Mouse (Mus musculus): ENCODE data around the gene Dlgap5. TPM values are rescaled to one million over a fixed set of nuclear protein-coding genes. Genes with fewer than 3 reads are reported as not detected.

Dlgap5 gene
- total RNA-seq, 2 experiments from 2014 or later = 0.57 to 1.1 TPM

DNA sequence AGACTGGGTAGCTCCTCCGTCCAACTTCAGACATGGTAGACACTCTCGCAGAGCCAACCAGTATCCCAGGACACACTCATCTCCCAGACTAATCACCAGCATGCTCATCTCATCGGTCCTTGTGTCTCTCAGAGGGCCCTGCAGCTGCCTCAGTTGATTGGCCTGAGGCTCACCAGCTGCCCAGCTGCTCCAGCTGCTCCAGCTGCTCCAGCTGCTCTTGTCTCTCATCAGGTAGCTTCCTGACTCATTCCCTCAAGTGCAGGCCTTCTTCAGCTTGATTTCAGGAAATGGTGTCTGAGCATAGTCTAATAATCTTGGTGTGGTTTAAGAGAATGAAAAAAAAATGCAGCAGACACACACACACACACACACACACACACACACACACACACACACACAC lies 61.6 kb downstream of the Dlgap5 start:
- DNase-seq (ENCODE audit: low spot score) = no peak
- intact Hi-C loops (cut with DNase I) = no loop called here

DNA sequence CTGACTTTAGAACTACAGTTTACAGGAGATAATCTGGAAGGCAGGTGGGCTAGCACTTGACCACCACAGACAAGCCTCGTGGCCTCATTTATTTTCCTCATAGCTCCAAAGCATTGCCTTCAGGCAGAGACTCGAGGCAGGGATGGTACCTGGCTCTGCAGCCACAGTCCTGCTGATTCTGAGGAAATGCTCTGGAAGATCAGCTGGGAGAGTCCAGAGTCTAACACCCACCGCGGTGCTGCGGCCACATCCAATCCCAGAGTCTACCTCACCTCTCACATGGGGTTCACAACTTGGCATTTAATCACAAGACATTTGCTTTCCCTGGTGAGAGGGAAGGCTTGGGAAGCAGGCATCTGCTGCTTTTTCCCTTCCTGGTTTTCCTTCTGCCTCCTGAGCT lies 63.3 kb downstream of the Dlgap5 start:
- no peak for DNase-seq (ENCODE audit: low spot score)

DNA sequence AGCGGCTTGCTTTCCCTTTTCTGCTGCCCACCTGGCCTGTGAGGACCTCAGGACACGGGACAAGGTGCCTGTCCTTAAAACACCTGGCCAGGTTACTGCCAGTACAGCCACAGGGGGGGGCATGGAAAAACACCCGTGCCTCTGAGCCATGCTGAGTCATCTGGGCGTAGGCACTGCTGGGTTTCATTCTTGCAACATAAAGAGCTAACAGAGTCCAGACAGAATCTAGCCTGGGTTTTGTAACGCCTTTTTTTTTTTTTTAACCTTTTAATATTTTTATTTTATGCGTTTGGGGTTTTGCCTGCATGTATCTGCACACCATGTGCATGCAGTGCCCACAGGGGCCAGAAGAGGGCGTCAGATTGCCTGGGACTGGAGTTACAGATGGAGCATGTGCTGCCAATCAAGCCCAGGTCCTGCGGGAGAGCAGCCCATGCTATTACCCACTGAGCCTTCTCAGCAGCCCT lies 64.1 kb downstream of the Dlgap5 start:
- intact Hi-C loops (cut with DNase I) = no loop called here
- no peak for DNase-seq (ENCODE audit: low spot score)

More for the DNA sequence above, 63.3 kb downstream of the Dlgap5 start:
- intact Hi-C loops (cut with DNase I) = no loop called here

DNA sequence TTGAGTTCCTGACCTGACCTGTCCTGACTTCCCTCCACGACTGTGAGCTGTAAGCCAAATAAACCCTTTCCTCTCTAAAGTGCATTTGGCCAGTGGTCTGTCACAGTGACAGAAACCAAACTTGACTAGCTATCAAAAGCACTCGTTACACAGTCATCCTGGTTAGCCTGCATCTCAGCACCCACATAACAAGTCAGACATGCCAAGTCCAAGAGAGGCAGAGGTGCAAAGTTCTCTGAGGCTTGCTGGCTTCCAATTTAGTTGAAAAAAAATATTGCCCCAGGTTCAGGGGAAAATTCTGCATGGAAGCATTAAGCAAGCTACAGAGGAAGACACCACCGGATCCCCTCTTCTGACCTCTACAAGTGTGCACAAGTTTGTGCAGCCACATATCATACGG lies 65.0 kb downstream of the Dlgap5 start:
- no peak for DNase-seq (ENCODE audit: low spot score)
- intact Hi-C loops (cut with DNase I) = no loop called here

DNA sequence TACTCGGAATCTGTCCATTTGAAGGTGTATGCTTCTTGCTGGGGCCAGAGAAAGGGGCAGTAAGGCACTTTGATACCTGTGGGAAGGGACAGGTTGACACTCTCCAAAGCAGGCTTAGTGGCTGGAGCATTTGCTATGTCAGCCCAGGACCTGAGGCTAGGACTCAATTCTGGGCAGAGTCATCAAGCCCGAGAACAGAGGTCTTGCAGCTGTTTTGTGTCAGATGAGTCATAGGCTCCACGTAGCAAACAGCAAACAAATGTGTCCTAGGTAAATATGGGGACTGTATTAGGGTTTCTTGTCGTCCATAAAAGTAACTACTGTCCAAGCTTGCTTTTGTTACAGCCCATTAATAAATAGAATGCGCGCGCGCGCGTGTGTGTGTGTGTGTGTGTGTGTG lies 65.9 kb downstream of the Dlgap5 start:
- DNase-seq (ENCODE audit: low spot score) = no peak
- intact Hi-C loops (cut with DNase I) = no loop called here

DNA sequence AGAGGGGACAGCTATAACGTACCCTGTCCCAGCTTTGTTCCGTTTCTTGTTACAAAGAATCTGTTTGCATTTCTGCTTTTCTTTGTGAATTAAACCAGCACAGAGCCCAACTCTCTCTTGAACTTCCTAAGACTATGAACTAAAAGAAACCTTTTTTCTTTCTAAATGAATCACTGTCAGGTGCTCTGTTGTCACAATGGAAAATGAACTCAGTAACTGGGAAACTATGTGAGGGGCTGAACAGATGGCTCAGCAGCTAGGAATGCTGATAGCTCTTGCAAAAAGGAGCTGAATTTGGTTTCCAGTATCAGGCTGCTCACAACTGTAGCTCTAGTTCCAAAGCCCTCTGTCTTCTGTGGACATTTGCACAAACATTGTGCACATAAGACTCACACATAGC lies 67.2 kb downstream of the Dlgap5 start:
- intact Hi-C loops (cut with DNase I) = no loop called here
- DNase-seq (ENCODE audit: low spot score) = no peak

DNA sequence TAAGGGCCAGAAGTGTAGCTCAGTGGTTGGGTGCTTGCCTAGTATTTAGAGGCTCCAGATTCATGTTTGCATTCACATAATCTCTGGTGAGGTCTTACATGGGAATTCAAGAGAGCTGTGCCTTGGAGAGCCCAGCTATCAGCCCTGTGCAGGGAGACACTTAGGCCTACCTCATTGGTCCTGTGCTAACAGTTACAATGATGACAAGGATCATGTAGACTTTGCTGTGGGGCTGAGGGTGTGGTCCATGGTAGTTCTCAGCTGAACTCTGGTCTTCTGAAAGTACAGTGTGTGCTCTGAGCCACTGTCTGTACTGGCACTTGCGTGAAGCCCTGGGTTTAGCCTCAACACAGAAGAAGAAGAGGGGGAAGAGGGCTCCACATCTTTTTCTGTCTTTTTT lies 71.5 kb downstream of the Dlgap5 start:
- intact Hi-C loops (cut with DNase I) = no loop called here
- DNase-seq (ENCODE audit: low spot score) = no peak

DNA sequence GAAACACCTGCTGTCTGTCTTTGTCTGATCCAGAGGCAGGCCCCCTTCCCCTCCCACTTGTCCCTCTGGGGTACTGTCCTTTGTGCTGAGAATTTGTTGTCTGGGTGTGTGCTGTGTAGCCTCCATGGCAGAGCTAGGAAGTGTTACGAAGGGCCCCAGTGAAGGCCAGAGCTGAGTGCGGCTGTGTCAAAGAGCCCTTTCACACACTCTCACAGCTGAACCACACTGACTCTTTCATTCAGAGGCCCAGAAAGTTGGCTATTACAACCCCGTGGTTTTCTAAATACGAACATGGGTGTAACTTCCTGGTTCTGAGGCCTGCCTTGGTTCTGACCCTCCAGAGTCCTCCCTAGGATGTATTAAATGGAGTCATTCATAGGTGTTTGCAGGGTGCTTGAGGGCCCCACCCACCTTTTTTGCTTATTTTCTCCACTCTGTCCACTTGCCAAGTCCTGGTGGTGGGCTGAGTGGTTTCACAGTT lies 76.4 kb downstream of the Dlgap5 start:
- intact Hi-C loops (cut with DNase I) = no loop called here

DNA sequence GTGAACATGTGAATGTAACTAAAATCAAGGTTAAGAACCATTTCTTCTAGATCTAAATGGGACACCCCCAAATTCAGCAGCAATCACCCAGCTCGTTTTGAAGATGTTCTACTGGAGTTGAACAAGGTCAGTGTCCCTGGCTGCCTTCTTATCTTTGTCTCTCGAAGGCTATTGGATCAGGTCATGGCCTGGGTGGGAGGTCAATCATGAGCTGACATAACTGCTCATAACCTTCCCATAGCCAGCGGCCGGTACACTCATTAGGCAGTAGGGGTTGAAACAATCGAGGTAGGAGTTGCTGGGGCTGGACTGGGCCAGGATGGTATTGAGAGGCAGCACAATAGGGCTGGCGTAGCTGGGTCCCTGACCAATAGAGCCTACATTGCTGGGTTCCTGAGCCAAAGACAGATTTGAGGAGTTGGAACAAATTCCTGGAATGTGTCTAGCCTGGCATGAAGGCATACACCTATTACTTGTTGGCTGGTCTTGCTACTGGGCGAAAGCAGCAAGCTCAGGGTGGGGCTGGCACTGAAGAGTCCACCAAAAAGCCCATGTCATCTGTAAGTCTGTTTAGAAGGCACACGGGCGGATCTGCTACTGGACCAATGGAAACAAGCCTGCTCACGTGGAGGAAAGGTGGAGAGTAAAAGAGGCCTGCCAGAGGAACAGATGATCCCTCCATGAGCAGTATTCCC lies 77.8 kb downstream of the Dlgap5 start:
- intact Hi-C loops (cut with DNase I) = no loop called here
- no peak for DNase-seq (ENCODE audit: low spot score)

More for the DNA sequence above, 76.4 kb downstream of the Dlgap5 start:
- no peak for DNase-seq (ENCODE audit: low spot score)

Other genes starting within 250 kb of the Dlgap5 start
- 1 to 10 TPM; 6.8 to 7.3 TPM for gene Gch1, start 229.0 kb downstream of the Dlgap5 start, total RNA-seq (2021)
- gene Wdhd1, start 141.6 kb downstream of the Dlgap5 start, total RNA-seq (2021) = 1 to 10 TPM in 1 of 2 experiments, under 1 TPM in 1; 0.75 to 1.8 TPM
- gene Socs4, start 141.5 kb downstream of the Dlgap5 start, total RNA-seq (2021) = 10 to 100 TPM; 13.1 to 16.9 TPM
- gene Mapk1ip1l, start 120.1 kb downstream of the Dlgap5 start, total RNA-seq (2021) = 10 to 100 TPM; 31.3 to 36.7 TPM
- 1 to 10 TPM; 3.5 to 4.0 TPM for gene Lgals3, start 50.7 kb downstream of the Dlgap5 start, total RNA-seq (2021)
- 10 to 100 TPM; 12.2 to 13.6 TPM for gene Fbxo34, start 32.0 kb upstream of the Dlgap5 start, total RNA-seq (2021)
- gene Atg14, start 152.2 kb upstream of the Dlgap5 start, total RNA-seq (2021) = 10 to 100 TPM; 10.1 TPM
- 100 to 1,000 TPM; 187 to 193 TPM for gene Ktn1, start 230.0 kb upstream of the Dlgap5 start, total RNA-seq (2021)